Mouse (Mus musculus) heart, adult 2 months (tissue): ENCODE data around the gene Olfr403. TPM values are rescaled to one million over a fixed set of nuclear protein-coding genes. Genes with fewer than 3 reads are reported as not detected.

Experiments used
- DNase-seq, 2 experiments: peaks; one replicate each; pipeline ENCODE4 v3.0.0; 2021
- H3K27ac ChIP-seq: fragments of 200-600 bp; 2 replicates; pipeline ENCODE4 v1.8.1; 2022
- H3K27me3 ChIP-seq: fragments of 200-500 bp; 2 replicates; pipeline ENCODE4 v1.6.1; 2012; ENCODE audit warnings: mild to moderate bottlenecking, low read length, inconsistent platforms, mixed read lengths; ENCODE audit not compliant: control insufficient read depth, insufficient read depth
- H3K36me3 ChIP-seq: fragments of 200-500 bp; 2 replicates; pipeline ENCODE4 v1.6.1; 2012; ENCODE audit warnings: low read length, inconsistent platforms; ENCODE audit not compliant: control insufficient read depth, insufficient read depth
- H3K4me1 ChIP-seq: fragments of 200-500 bp; 2 replicates; pipeline ENCODE4 v1.6.1; 2011; ENCODE audit warnings: low read length; ENCODE audit not compliant: control insufficient read depth, insufficient read depth
- H3K4me3 ChIP-seq: fragments of 200-600 bp; 2 replicates; pipeline ENCODE4 v1.8.1; 2022
- H3K79me2 ChIP-seq: fragments of 200-500 bp; replicated peaks from 2 replicates; pipeline ENCODE4 v1.6.1; 2012; ENCODE audit warnings: mild to moderate bottlenecking, inconsistent platforms, low read length, moderate library complexity, mixed read lengths; ENCODE audit not compliant: control insufficient read depth, insufficient read depth
- H3K9ac ChIP-seq: fragments of 200-500 bp; 2 replicates; pipeline ENCODE4 v1.6.1; 2012; ENCODE audit warnings: low read depth, mild to moderate bottlenecking, control low read depth, inconsistent platforms, low read length, mixed read lengths
- CTCF ChIP-seq: fragments of 200-600 bp; IDR thresholded peaks from 2 replicates; pipeline ENCODE4 v1.8.1; 2022; ENCODE audit warnings: antibody characterized with exemption, mild to moderate bottlenecking, moderate library complexity
- EP300 ChIP-seq: fragments of 200-500 bp; IDR thresholded peaks from 2 replicates; pipeline ENCODE4 v1.6.1; 2011; ENCODE audit warnings: low read depth, low read length, control low read depth; ENCODE audit not compliant: insufficient read depth
- POLR2A ChIP-seq: fragments of 200-500 bp; IDR thresholded peaks from 2 replicates; pipeline ENCODE4 v1.6.1; 2011; ENCODE audit warnings: mild to moderate bottlenecking, low read depth, low read length, control low read depth; ENCODE audit not compliant: insufficient read depth
- WGBS: fragments of 180-500 bp; shearing (Covaris S2); methylation state at CpG from one replicate; pipeline ENCODE4 v1.1.7; 2018; 5-methylcytosine and 5-hydroxymethylcytosine counted together
- intact Hi-C: fragments of 180-260 bp; cut with DNase I; formaldehyde crosslinking; loops from one replicate; pipeline ENCODE4 v1.15.1; 2025
- polyA plus RNA-seq: library from polyadenylated mRNA; depleted of rRNA; stranded (reverse); fragments of >200 nt; gene quantifications from 2 replicates; pipeline ENCODE4 v1.2.3, GENCODE M21; 2012; rRNA removed
- total RNA-seq, 2 experiments: library from RNA; stranded (reverse); gene quantifications; 2 replicates each; pipeline ENCODE4 v1.2.3; 2021

Olfr403 gene
- total and polyA plus RNA-seq, 3 experiments: not detected

GRCm38 (mm10) chr11:74211279-74211678 lies 25.2 kb downstream of the Olfr403 start, which contains the start of gene Olfr43:
Olfr43 (minus strand) TSS chr11:74211379.
- WGBS: 44% methylated on average over 1 of the region's 1 CpGs

GRCm38 (mm10) chr11:74241201-74241600 lies 55.2 kb downstream of the Olfr403 start:
- intact Hi-C loops: no loop called here
- Histone ChIP-seq H3K9ac (no peak overlapping the region), H3K36me3 (no peaks in the 10 kb centered on the region), H3K79me2 (no peaks in the 10 kb centered on the region), H3K27me3 (no peaks in the 10 kb centered on the region), H3K4me1 (no peaks in the 10 kb centered on the region), H3K4me3 (no peak overlapping the region), H3K27ac (no peak overlapping the region)
- 71% methylated on average over 3 of the region's 3 CpGs for WGBS
- TF ChIP-seq CTCF (no peak), POLR2A (no peak), EP300 (no peak)
- no peak for DNase-seq

More at GRCm38 (mm10) chr11:74211279-74211678, 25.2 kb downstream of the Olfr403 start, which contains the start of gene Olfr43:
- H3K4me1 ChIP-seq: no peaks in the 10 kb centered on the region
- H3K36me3 ChIP-seq: no peaks in the 10 kb centered on the region
- H3K27ac ChIP-seq: no peak within 1 kb of the TSS
- DNase-seq: no peak
- H3K4me3 ChIP-seq: no peak within 1 kb of the TSS
- no peaks in the 10 kb centered on the region for H3K79me2 ChIP-seq
- intact Hi-C loops: no loop called here
- H3K27me3 ChIP-seq: no peaks in the 10 kb centered on the region
- TF ChIP-seq CTCF (no peak), POLR2A (no peak), EP300 (no peak)
- no peak within 1 kb of the TSS for H3K9ac ChIP-seq

Other genes with a start within 250 kb of the Olfr403 start
- not detected for gene Olfr23, start 249.6 kb upstream of the Olfr403 start, total RNA-seq
- not detected in 2 replicates for gene Olfr23, start 249.6 kb upstream of the Olfr403 start, polyA plus RNA-seq
- not detected for gene Olfr397, start 225.4 kb upstream of the Olfr403 start, total RNA-seq
- not detected in 2 replicates for gene Olfr397, start 225.4 kb upstream of the Olfr403 start, polyA plus RNA-seq
- gene Olfr398, start 195.8 kb upstream of the Olfr403 start, total RNA-seq: not detected
- gene Olfr398, start 195.8 kb upstream of the Olfr403 start, polyA plus RNA-seq: not detected in 2 replicates
- not detected for gene Olfr139, start 129.7 kb upstream of the Olfr403 start, total RNA-seq
- gene Olfr139, start 129.7 kb upstream of the Olfr403 start, polyA plus RNA-seq: not detected in 2 replicates
- gene Olfr399, start 129.6 kb upstream of the Olfr403 start, total RNA-seq: not detected
- gene Olfr399, start 129.6 kb upstream of the Olfr403 start, polyA plus RNA-seq: not detected in 2 replicates
- not detected for gene Zfp616, start 116.3 kb upstream of the Olfr403 start, total RNA-seq
- not detected in 2 replicates for gene Zfp616, start 116.3 kb upstream of the Olfr403 start, polyA plus RNA-seq
- gene Olfr401, start 72.5 kb upstream of the Olfr403 start, total RNA-seq: not detected
- gene Olfr401, start 72.5 kb upstream of the Olfr403 start, polyA plus RNA-seq: not detected in 2 replicates
- gene Olfr402, start 32.7 kb upstream of the Olfr403 start, total RNA-seq: not detected
- not detected in 2 replicates for gene Olfr402, start 32.7 kb upstream of the Olfr403 start, polyA plus RNA-seq
- not detected for gene Olfr43, start 25.1 kb downstream of the Olfr403 start, total RNA-seq
- not detected in 2 replicates for gene Olfr43, start 25.1 kb downstream of the Olfr403 start, polyA plus RNA-seq
- not detected for gene Olfr406, start 73.6 kb downstream of the Olfr403 start, total RNA-seq
- not detected in 2 replicates for gene Olfr406, start 73.6 kb downstream of the Olfr403 start, polyA plus RNA-seq
- not detected for gene Olfr59, start 97.5 kb downstream of the Olfr403 start, total RNA-seq
- gene Olfr59, start 97.5 kb downstream of the Olfr403 start, polyA plus RNA-seq: not detected in 2 replicates
- not detected for gene Olfr410, start 151.8 kb downstream of the Olfr403 start, total RNA-seq
- gene Olfr410, start 151.8 kb downstream of the Olfr403 start, polyA plus RNA-seq: not detected in 2 replicates
- not detected for gene Olfr411, start 166.4 kb downstream of the Olfr403 start, total RNA-seq
- not detected in 2 replicates for gene Olfr411, start 166.4 kb downstream of the Olfr403 start, polyA plus RNA-seq
- gene Olfr412, start 175.8 kb downstream of the Olfr403 start, total RNA-seq: not detected
- not detected in 2 replicates for gene Olfr412, start 175.8 kb downstream of the Olfr403 start, polyA plus RNA-seq